Mouse (Mus musculus) G1E (cell line): ENCODE results near the gene Gpr107.

ENCODE experiments used
- CTCF ChIP-seq: IDR thresholded peaks from 2 replicates; pipeline ENCODE4 v1.5.1; 2012; ENCODE audit warnings: low read depth, low read length, inconsistent platforms, mixed read lengths
- GATA1 ChIP-seq: IDR thresholded peaks from 2 replicates; pipeline ENCODE4 v1.6.1; 2012; ENCODE audit warnings: borderline replicate concordance, low read length, inconsistent platforms, mixed read lengths
- GATA2 ChIP-seq: IDR thresholded peaks from 2 replicates; pipeline ENCODE4 v1.6.1; 2012; ENCODE audit warnings: low read depth, low read length, inconsistent platforms, borderline replicate concordance
- POLR2AphosphoS5 ChIP-seq: IDR thresholded peaks from 2 replicates; pipeline ENCODE4 v1.6.1; 2012; ENCODE audit warnings: low read depth, low read length, inconsistent platforms; ENCODE audit not compliant: insufficient replicate concordance
- TAL1 ChIP-seq: conservative IDR thresholded peaks from 2 replicates; pipeline ENCODE4 v1.6.1; 2012; ENCODE audit warnings: low read depth, low read length, inconsistent platforms, mixed read lengths

DNA sequence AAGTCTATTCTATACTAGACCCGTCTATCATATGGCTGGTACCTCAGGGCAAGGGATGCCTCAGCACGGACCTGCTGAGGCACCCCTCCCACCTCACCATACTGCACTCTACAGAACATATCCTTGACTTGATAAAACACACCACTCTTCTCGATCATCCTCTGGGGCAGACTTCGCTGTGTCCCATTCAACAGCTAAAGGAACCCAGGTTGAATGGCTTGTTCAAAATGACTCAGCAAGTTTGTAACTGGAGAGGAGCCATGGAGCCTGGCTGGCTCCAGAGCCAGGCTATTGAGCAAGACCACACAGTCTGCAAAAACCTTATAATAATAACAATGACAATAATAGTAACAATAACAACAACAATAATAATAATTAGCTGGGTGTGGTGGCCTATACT, 24.2 kb upstream of the Gpr107 start:
- TF ChIP-seq POLR2AphosphoS5: no peak
- no peak for TF ChIP-seq GATA1
- no peak for TF ChIP-seq CTCF
- no peak for TF ChIP-seq GATA2
- no peak for TF ChIP-seq TAL1
